Mouse (Mus musculus) MEL (cell line): ENCODE results near the gene Tcte2. TPM values are rescaled to one million over a fixed set of nuclear protein-coding genes. Genes with fewer than 3 reads are reported as not detected.

Experiments used
- polyA plus RNA-seq, 2 experiments: library from polyadenylated mRNA; stranded (reverse) in 1 of 2; unstranded in 1 of 2; fragments of >175 nt in 1 of 2; fragments of >200 nt in 1 of 2; gene quantifications; 2 replicates each; pipeline versions ENCODE4 v1.2.1 to v1.2.4; 2012; ENCODE audit warnings: low replicate concordance in 2 of 2, low read depth in 1 of 2; ENCODE audit not compliant: insufficient read length in 2 of 2, insufficient read depth in 1 of 2, missing spikeins in 1 of 2
- total RNA-seq: library from RNA; depleted of rRNA; stranded (reverse); fragments of 300-350 nt; gene quantifications from 2 replicates; pipeline ENCODE4 v1.2.3, GENCODE M21; 2012; rRNA removed

The Tcte2 gene
- total and polyA plus RNA-seq, 3 experiments: not detected

Other genes with a start within 250 kb of the Tcte2 start
- gene Afdn, start 1.3 kb downstream of the Tcte2 start, total RNA-seq: 0.29 and 0.39 TPM in 2 replicates
- gene Afdn, start 1.3 kb downstream of the Tcte2 start, polyA plus RNA-seq: under 1 TPM in 1 of 2 experiments, not detected in 1; 0.39 TPM
- not detected in 2 replicates for gene Gm7168, start 186.5 kb upstream of the Tcte2 start, total RNA-seq
- not detected for gene Gm7168, start 186.5 kb upstream of the Tcte2 start, polyA plus RNA-seq
- gene Gm7356, start 241.9 kb upstream of the Tcte2 start, total RNA-seq: not detected in 2 replicates
- not detected for gene Gm7356, start 241.9 kb upstream of the Tcte2 start, polyA plus RNA-seq